Mouse (Mus musculus): ENCODE data around the gene Olfr1412.

DNA sequence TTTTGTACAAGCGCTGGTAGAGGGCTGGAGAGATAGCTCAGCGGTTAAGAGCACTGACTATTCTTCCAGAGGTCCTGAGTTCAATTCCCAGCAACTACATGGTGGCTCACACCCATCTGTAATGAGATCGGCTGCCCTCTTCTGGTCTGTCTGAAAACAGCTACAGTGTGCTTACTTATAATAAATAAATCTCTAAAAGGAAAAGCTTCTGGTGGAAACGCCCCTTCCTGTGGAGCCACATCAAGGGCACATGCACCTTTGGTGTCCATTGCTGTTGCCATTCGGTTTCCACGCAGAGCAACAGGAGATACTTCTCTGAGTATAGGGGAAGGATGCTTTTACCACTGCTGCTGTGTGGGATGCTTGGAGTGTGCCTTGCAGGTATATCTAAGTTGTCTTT lies 47.4 kb downstream of the Olfr1412 start:
- no peak for TF ChIP-seq CTCF (conservative IDR thresholded peaks at IDR 0.05; ENCODE audit: insufficient read depth, insufficient read length, low read depth, low read length)
- TF ChIP-seq POLR2A (IDR thresholded peaks at IDR 0.05; ENCODE audit: low read depth, low read length), result no peak
